Mouse (Mus musculus) gastrocnemius, adult 8-10 months (tissue): ENCODE data around the gene Tex16. TPM values are rescaled to one million over a fixed set of nuclear protein-coding genes. Genes with fewer than 3 reads are reported as not detected.

Source experiments
- DNase-seq, 2 experiments: peaks; one replicate each; pipeline ENCODE4 v3.0.0; 2022; ENCODE audit warnings: low spot score in 2 of 2
- total RNA-seq, 4 experiments: library from RNA; stranded (reverse); gene quantifications; 2 replicates each; pipeline ENCODE4 v1.2.4; 2022

The Tex16 gene
- not detected for total RNA-seq

DNA sequence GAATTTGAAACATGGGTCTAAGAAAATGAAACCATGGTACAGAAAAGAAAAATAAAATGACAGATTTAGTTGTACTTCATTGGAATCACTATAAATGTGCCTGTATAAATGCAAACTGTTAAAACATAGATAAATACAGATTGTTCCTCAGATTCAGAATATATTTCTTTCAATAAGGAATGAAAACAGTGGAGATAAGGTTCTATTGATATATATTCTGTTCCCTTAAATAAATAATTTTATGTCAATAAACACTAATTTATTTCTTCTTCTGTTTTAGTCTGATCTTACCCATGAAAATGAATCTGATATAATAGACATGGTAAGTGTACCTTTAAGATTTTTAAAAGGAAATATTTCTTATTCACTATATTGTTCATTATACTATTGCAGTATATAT, at the start of gene Tex16:
Gene Tex16 (plus strand): TSS at position 301 of the 400 bp plus-strand sequence.
- no peak for DNase-seq

- no peak for DNase-seq
Measured at GRCm38 (mm10) chrX:111999661-112000060, 11.1 kb upstream of the Tex16 start.

Other genes starting within 250 kb of the Tex16 start
- not detected for gene Gm45194, start 119.6 kb upstream of the Tex16 start, total RNA-seq
- gene 4933403O08Rik, start 228.0 kb downstream of the Tex16 start, total RNA-seq, result not detected